ENCODE assay signal across 18 mouse cellular contexts in genomic region chr2:70933516-70933915, GRCm38 (mm10).
"Had no signal": no experiment of that assay in that cellular context is flagged by ENCODE, and none has a peak within 500 bp of the region (broad histone marks: within the 10 kb centered on the region; RNA-seq: fewer than 3 reads in every experiment).

No protein-coding gene starts in this region.

- H3K4me2 ChIP-seq: limb, embryonic 13.5 days; liver, embryonic 13.5 days; midbrain, embryonic 13.5 days; neural tube, embryonic 13.5 days; stomach, embryonic 15.5 days had no signal

- ATAC-seq: midbrain, embryonic 13.5 days; midbrain, embryonic 16.5 days had no signal

- H3K36me3 ChIP-seq: limb, embryonic 10.5 days; limb, embryonic 13.5 days; liver, embryonic 13.5 days; midbrain, embryonic 13.5 days; neural tube, embryonic 13.5 days; stomach, embryonic 15.5 days had no signal

- H3K9me3 ChIP-seq: limb, embryonic 10.5 days; limb, embryonic 13.5 days; liver, embryonic 13.5 days; midbrain, embryonic 13.5 days; neural tube, embryonic 13.5 days; stomach, embryonic 15.5 days had no signal

- H3K4me3 ChIP-seq: layer of hippocampus, adult 2 months; limb, embryonic 10.5 days; limb, embryonic 13.5 days; liver, embryonic 13.5 days; midbrain, embryonic 13.5 days; myocyte; neural tube, embryonic 13.5 days; stomach, embryonic 15.5 days had no signal

- DNase-seq: kidney, adult 2 months; kidney, postnatal 25 days; layer of hippocampus, adult 9-11 months; liver; liver, embryonic 13.5 days; lung, adult 2 months; lung, postnatal 14 days; retina, postnatal 1 day had no signal

- H3K27ac ChIP-seq: kidney, postnatal 0 days; layer of hippocampus, adult 2 months; limb, embryonic 10.5 days; limb, embryonic 13.5 days; liver, embryonic 13.5 days; macrophage; midbrain, embryonic 13.5 days; neural tube, embryonic 13.5 days; stomach, embryonic 15.5 days had no signal

- H3K9ac ChIP-seq: limb, embryonic 13.5 days; liver, embryonic 13.5 days; midbrain, embryonic 13.5 days; neural tube, embryonic 13.5 days; stomach, embryonic 15.5 days had no signal

- H3K27me3 ChIP-seq: limb, embryonic 13.5 days; midbrain, embryonic 13.5 days; neural tube, embryonic 13.5 days; stomach, embryonic 15.5 days had no signal

- H3K4me1 ChIP-seq: limb, embryonic 10.5 days; stomach, embryonic 15.5 days had no signal
